Mouse (Mus musculus): Measurements from ENCODE around the gene Bmp7.

Bmp7 gene

DNA sequence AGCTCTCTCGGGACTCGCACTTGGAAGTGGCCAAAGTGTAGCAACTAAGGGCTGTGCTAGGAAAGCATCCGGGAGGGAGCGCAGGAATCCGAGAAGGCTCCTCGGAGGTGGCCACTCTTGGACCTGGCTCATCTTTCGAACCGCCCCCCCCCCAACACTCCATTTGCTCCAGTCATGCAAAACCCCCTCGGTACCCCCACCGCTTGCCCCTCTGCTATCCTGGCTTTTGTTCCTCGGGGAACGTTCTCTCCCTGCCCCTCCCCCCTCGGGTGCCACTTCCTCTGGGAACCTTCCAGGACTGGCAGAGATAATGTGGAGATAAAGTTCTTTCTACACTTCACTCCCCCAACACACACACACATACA, 660 bp upstream of the Bmp7 start:
- no peak for DNase-seq (ENCODE audit: low spot score)

DNA sequence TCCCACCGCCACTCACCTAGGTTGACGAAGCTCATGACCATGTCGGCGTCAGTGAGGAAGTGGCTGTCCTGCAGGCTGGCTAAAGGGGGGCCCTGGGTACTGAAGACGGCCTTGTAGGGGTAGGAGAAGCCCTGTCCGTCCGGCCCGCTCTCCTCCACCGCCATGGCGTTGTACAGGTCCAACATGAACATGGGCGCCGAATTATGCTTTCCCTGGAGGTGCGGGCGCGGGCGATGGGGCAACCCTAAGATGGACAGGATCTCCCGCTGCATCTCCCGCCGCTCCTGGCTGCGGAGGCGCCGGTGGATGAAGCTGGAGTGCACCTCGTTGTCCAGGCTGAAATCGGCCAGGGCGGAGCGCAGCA, 500 bp downstream of the Bmp7 start:
- DNase-seq (ENCODE audit: low spot score): no peak

DNA sequence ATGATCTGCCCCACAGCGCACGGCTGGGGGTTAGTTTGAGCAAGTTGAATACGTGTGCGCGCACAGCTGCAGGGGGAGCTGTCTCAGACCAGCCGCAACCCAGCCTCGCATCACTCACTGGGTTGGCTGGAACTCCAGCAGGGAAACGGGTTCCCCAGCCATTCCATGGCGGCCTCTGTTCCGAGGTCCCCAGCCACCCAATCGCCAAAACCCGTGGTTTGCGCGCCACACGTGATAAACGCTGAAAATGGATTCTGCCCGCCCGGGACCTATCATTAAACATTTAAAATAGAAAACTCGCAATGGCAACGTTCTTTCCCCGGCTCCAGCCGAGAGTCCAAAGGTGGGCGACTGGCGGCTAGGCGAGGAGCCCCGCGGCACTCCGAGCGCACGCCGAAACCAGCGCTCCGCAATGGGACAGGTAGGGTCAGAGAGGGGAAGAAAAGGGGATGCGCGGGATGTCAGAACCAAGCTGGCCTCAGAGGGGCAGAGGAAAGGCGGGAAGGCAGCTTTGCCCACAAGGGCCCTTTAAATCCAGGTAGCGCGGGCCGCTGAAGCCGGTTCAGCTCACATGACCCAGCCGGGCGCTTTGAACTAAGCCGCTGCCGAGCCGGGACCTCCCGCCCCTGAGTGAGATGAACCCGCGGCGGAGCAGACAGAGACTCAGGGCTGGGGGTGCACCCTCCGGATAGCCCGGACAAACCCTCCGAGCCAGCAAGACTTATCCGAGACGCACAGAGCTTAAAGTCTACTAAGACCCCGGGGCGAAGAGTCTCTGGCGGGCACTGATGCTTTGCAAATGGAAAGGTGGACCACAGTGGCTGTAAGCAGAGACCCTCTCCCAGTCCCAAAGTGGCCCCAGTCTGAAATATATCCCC, 1.1 kb downstream of the Bmp7 start:
- DNase-seq (ENCODE audit: low spot score): no peak

DNA sequence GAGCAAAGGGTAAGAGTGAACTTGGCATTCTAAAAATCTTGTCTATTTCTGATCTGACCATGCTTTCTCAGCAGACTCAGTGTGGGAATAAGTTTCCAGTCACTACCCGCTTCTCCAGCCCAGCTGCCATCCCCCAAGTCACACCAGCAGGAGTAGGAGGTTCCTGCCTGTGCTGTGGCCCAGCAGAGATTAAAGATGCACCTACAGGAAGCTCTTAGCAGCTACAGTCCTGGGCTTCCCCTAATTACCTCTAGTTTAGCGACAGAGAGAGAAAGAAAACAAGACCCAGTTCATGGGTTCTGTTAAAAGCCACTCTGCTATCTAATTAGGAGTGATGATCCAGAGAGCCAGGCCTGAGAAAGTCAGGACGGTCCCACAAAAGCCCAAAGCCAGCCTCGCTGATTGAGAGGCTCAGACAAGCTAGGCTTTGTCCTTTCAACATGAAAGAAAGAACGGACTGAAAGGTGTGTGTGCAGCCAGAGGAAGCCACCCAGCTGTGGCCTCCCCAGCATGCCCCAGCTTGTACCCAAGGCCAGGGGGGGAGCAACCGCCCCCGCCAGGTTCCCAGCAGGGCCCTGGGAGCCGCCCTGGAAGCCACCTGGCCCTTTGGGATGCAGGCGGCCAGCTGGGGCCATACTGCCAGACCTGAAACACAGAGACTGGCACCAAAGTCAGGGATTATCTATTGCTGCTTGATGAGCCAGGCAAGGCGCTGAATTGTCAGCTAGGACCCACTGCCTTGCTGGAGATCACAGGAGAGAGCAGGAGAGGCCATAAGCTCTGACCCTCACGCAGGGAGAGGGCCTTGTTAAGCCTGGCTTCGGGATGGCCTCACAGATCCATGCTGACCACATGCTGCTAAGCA, 2.6 kb downstream of the Bmp7 start:
- DNase-seq (ENCODE audit: low spot score): no peak

DNA sequence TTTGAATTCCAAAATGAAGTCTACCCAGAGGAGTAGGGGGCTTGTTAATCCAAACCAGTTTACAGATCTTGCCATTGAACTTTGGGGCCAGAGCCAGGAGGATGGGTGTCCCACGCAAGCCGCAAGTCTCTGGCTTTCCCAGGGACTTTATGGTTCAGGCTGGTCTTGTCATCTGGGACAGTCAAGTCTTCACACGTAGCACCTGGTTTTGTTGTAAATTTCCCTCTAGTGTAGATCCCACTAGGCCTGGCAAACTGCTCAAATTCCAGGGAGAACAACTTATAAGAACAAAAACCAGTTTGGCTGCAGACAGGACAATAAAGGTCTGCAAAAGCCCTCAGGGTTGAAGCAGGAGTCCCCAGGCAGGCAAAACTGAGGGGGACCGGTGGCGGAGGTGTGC, 3.3 kb downstream of the Bmp7 start:
- DNase-seq (ENCODE audit: low spot score): no peak

DNA sequence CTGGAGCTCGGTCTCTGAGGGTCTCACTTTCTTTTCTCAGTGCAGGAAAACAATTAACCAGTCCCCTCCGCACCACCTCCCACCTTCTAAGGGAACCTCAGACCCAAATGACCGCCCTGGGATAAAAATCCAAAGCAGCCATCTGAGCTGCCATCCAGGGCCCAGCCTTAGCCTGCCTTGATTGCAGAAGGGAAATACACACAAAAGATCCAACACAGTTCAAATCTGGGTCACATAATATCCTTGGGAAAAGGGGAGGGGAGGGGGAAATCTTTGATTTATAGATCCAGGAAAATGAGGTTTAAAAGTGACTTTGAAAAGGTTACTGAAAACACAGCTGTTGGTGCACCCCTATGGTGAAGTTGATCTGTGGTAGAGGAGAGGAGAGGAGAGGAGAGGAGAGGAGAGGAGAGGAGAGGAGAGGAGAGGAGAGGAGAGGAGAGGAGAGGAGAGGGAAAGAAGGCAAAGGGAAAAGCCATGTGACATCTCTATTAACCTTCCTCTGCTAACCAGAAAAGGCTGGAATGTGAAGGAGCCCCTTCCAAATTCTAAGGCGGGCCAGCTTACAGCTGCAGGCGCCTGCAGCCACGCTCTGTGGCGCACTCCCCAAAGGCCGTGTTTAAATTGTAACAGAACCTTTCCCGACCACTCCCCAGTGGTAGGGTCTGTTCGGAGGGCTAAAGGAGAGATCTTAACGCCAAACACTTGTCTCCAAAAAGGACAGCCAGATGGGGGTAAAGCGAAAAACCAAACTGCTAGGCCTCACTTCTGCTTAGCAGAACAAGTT, 4.2 kb downstream of the Bmp7 start:
- no peak for DNase-seq (ENCODE audit: low spot score)

DNA sequence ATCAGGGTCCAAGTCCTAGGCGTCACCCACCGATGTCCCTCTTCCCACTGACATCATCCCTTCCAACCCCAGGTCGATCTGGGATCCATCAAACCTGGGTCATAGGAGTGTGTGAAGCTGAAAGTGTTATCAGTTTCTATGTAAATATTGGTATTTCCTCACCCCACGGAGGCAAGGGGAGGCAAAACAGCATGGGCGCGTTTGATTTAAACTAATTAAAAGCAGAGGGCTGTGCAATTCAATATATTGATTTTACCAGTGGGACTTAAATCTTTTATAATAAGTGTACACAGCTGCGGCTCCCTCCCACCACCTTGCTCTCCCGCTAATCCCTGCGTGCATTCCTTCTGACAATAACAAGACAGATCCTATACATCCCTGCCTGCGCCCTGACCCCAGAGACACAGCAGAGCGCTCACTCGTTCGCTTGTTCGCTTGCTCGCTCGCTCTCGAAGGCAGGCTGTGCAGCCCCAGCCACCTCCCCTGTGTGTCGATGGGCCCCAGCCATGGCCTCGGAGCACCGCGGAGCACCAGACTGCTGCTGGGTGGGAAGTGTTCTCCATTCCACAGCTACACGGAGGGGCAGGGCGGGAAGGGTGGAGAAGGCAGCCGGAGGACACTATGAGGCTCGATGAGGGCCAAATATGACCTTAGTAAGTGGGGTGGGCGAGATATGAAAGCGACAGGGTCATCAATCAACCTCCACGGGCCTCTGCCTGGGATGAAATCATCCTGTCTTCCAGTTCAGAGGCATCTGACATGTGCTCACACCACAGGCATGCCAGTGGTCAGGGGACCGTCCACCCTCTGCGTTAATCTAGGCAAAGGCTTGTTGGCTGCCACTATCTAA, 5.0 kb downstream of the Bmp7 start:
- DNase-seq (ENCODE audit: low spot score): no peak

DNA sequence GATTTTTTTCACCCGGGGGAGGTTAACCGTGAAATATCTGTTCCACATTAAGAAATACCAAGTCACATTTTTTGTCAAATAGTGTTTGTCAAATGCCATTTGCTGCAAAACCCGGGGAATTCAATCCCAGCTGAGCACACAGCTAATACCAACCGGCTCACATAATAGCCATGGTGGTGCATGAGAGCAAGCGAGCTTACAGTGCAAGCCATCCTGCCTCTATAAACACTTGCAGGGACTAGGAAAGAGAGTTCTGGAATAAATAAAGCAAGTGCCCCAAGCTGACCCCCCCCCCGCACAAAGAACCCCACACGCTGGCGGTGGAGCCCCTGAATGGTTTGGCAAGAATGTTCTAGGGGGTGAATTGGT, 5.7 kb downstream of the Bmp7 start:
- DNase-seq (ENCODE audit: low spot score): no peak

DNA sequence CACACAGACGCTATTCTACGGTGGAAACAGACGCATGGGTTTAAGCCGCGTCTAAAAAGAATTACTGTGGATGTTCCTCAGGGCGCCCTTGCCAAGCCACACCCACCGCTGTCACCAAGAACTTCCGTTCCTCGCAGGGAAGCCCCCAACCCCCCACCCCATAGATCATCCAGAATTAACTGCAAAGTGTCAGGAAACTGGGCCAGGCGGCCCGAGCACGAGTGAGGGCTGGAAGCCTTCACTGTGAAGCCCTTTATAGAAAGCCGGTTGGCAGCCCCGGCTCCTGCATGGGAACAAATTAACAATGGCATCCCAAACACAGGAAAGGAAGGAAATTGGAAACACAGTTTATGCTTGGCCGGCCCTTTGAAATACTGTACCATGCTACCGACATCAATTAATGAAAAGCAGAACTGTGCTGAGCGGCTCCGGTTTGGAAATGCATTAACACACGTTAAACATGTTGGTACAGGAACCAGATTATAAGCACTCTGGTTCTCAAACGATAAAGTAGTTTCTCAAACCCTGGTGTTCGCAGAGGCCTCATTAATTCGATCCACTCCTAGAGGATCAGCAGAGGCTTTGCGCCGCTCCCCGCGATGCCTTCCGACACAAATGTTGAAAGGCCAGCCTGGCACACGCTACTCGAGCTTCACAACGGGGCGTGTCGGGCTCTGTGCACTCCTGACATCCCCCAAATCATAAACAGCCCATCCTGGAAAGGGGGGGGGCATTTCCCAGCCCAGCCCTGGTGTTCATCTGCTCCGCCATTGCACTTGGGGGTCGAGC, 6.3 kb downstream of the Bmp7 start:
- DNase-seq (ENCODE audit: low spot score): no peak

DNA sequence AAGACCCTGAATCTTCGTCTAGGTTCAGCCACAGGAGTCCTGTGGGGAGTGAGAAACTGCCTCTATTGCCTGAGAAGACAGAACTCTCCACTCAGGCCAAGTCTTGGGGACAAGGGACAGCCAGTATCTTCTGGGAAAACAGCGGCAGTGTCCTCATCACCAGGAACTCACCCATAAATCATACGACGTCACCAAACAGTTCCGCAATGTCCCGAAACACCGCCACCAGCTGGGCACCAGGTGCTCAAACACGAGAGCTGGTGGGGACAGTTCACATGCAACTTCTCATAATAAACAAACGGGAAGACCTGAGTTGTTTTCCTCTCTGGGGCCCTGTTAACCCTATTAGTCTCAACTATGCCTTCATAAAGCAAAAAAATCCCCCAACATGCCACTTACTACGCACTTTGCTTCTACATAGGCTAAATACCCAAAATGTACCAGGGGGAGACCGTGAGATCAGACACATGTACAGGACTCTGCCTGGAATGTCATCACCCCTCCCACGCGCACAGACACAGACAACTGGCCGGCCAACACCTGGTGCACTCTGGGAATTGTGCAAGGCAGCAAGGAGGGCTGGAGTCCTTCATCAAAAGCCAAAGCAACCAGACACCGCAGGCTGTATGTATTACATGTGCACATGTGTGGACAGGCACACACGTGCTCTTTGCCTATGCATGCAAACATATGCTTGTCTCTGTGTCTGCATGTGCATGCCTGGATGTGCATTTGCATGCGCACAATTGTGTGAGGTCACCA, 8.8 kb downstream of the Bmp7 start:
- no peak for DNase-seq (ENCODE audit: low spot score)

DNA sequence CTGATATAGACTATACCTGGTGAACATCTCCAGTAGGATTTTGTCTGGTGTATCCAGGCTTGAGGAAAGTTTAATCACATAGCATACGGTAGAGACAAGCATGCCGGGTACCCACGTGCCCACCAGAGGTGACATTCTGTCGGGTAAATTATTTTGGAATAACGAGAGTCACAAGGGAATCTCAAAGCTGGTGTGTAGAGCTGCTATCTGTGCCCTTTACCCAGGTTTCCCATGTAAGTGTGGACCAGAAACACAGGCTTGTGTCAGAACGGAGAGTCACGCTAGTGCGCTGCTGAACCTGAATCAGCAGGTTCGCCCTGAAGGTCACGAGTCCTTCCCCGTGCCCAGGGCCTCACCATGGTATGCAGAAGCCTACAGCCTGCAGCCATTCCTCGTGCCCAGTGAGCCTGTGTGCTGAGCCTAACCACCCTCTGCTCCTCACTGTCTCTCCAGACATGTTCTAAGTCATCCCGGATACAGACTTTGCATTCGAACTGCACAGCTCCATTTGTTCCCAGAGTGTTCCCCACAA, 10.2 kb downstream of the Bmp7 start:
- DNase-seq (ENCODE audit: low spot score): no peak

DNA sequence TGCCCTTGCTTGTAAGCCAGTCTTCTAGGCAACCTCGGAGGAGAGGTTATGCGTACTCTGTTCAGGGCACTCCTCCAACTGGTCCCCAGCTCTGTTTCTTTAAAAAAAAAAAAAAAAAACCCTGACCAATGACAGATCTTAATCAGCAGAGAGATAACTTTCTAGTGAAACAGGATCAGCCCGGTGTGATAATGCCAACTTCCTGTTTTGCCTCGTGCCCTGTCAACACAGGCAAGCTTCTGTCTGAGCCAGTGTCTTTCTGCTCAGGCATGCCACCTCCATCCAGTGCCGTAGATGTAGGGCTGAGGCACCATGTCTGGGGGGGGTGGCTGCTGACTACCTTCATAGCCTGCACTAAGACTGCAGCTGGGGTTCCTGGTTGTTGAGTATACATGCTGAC, 12.5 kb downstream of the Bmp7 start:
- DNase-seq (ENCODE audit: low spot score): no peak

DNA sequence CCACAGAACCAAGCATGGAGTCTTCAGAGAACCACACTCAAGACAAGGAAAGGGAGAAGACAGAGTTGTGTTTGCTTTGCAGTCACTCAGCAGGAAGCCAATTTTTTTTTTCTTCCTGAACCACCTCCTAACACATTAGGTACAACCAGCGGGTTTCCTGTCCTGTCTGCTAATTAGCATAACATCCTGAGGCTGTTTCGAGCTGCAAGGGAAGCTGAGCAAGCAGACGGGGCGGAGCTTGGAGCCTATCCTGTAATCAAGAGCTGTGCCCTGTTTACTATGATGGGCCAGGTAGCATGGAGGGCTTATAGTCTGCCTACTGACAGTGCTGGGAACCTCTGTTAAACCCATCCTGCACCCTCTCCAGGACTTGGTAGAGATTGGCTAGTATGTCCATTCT, 13.8 kb downstream of the Bmp7 start:
- DNase-seq (ENCODE audit: low spot score): no peak

DNA sequence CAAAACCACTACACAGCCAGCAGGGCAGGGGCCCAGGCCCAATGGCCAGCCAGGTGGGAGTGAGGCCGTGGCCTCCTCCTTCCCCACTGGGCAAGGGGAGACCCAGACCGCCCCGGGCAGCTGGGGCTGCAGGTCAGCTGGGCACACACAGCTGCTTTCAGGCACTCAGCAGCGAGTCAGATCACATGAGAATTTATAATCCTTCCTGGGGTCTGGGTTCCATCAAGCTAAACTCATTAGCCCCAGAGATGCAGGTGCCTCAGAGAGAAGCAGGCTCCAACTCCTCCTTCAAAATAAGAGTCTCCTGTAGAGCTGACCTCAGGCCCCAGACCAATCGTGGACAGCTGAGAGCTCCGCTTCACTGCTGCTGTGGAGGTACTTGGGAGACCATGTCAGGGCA, 15.2 kb downstream of the Bmp7 start:
- no peak for DNase-seq (ENCODE audit: low spot score)

DNA sequence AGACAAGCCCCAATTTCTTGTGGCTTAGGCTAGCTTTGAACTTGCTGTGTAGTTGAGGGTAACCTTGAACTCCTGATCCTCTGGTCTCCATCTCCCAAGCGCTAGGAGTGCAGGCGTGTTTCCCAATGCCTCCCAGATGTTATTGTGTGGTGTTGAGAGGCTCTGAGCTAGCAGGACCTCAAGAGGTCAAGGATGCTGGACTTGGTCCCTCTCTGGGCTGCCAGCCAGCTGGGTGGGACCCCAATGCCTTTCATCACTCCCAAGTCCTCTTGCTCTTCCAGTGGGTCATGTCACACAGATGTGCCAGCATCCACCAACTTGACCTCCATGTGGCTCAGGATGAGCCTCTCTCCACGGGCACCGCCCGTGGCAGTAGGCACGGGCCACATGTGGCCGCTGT, 16.9 kb downstream of the Bmp7 start:
- DNase-seq (ENCODE audit: low spot score): no peak

DNA sequence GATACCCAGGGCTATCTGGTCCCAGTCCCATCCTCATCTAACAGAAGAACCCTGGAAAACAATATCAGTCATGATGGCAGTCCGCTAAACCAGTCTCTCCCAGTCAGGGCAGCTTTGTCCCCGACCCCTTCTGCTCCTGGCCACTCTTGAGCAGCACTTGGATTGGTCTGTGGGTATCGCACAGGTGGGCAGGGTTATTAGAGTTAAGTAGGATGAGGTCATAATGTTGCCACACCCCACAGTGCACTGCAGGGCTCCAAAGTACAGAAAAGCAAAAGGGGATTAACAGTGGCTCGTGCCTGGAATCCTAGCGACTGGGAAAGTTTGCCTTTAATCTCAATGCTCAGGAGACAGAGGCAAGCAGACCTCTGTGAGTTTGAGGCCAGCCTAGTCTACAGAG, 17.5 kb downstream of the Bmp7 start:
- no peak for DNase-seq (ENCODE audit: low spot score)

DNA sequence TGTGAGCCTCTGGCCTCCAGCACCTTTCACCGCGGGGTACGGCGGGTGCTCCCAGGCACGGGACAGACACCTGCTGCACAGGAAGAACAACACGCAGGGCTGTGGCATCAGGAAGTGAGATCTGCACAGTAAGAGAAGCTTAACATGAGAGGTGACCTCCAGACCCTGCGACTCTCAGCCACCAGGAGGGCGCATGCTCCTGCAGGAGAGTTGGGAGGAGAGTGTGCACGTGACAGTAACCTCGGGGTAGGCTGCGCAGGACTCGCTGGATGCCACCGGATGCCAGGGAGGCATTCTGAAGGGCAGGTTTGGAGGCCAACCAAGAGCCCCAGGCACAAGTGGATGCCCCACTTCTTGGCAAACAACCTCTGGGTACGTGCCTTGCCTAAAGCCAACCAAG, 26.1 kb downstream of the Bmp7 start:
- no peak for DNase-seq (ENCODE audit: low spot score)

DNA sequence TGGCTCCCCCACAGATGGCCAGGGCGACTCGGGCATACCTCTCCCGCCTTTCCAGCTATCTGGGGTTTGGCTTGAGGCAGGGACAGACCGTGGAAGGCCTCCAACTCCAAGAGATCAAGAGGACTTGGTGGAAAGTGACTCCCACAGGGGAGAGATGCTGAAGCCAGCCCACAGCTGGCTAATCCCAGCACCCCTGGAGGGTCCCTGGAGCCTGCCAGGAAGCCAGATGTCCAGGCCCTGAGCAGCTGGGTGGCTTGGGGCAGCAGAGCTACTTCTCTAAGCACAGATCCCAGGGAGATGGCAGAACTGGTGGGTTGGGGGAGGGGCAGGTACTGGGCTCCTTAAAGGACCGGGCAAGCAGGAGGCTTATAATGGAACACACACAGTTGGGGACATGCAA, 28.4 kb downstream of the Bmp7 start:
- DNase-seq (ENCODE audit: low spot score): no peak

DNA sequence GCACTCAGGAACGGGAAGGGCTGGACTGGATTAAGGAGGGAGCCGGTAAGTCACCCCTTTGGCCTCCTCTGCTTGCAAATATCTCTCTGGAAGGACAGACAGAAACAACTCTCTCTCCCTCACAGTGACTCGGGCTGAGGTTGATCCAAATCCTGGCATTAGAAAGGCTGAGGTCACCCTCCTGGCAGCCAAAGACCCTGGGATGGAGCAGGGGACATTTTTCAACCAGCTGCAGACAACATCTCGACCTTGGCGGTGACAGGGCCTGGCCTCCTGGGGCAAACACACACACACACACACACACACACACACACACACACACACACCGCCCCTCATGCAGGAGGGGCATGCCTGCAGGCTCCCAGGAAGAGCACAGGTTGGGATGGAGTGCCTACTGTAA, 29.0 kb downstream of the Bmp7 start:
- DNase-seq (ENCODE audit: low spot score): no peak

DNA sequence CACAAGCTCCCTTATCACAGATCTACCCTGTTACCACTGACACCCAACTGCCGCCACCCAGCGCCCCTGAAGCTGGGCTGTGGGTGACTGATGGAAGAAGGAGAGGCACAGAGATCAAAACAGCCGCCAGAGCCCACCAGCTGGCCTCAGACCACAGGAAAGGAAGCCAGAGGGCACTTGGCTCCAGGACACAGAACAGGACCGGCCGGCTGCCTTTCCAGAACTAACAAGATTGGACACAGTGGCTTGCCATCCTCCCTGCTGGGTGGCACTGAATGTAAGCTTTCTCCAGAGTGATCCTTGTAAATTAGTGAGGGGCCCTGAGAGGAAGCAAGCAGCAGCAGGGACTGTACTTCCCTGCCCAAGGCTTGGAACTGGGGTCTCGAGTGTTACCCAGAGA, 30.7 kb downstream of the Bmp7 start:
- no peak for DNase-seq (ENCODE audit: low spot score)

Measured in layer of hippocampus, adult 9-10 months (tissue).